Mouse (Mus musculus): ENCODE measurements around the gene Agbl4. TPM values are rescaled to one million over a fixed set of nuclear protein-coding genes. Genes with fewer than 3 reads are reported as not detected.

The Agbl4 gene
- polyA plus RNA-seq, 1 experiment from 2014 or later = 0.19 TPM

DNA sequence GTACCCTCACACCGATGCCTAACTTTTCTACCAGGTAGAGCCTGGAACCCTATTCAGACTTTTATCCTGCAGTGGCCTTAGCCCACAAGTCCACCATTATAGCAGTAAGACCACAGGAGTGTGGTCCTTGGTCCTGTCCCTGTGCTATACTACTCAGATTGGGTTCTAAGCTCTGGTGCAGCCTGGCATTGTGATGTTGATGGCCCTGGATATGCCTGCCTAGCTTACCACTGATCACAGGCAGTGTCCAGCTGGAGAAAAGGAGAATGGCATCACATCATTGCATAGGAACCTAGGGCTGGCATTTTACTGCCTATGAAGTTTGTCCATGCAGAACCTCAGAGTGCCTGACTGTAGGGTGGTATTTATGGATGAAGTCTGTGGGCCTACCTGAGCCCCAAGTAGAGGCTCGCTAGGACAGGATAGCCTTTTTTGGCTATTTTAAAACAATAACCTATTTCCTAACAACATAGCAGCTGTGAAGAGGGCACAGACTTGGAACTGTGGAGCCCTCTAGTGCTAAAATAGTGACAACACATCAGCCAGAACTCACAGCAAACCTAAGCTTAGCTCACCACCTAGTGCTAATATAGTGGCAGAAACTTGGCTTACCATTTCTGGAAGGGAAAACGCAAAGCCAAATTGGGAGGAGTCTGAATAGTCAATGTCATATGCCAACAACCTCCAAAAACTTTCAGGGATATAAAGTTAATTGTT is 911.3 kb downstream of the Agbl4 start:
- Histone ChIP-seq H3K9me3 (ENCODE audit: control insufficient read depth, low read depth, low read length) (no peaks in the 10 kb centered on the region; the same call in 1 of the 2 replicates), H3K4me2 (replicated peaks; ENCODE audit: low read depth, low read length) (no peak overlapping the region), H3K4me1 (ENCODE audit: control insufficient read depth, insufficient read depth, low read length) (no peaks in the 10 kb centered on the region), H3K36me3 (ENCODE audit: control insufficient read depth, insufficient read depth, low read length) (no peaks in the 10 kb centered on the region), H3K27me3 (ENCODE audit: control insufficient read depth, insufficient read depth, low read length) (no peaks in the 10 kb centered on the region), H3K9ac (replicated peaks; ENCODE audit: low read depth, low read length) (no peak overlapping the region), H3K27ac (ENCODE audit: low read length) (no peak overlapping the region), H3K4me3 (ENCODE audit: low read depth, low read length) (no peak overlapping the region)
- 66% methylated on average over 3 of the region's 3 CpGs for WGBS
- no peak for ATAC-seq (ENCODE audit: insufficient number of reproducible peaks, insufficient read depth, low FRiP score, low read depth)

DNA sequence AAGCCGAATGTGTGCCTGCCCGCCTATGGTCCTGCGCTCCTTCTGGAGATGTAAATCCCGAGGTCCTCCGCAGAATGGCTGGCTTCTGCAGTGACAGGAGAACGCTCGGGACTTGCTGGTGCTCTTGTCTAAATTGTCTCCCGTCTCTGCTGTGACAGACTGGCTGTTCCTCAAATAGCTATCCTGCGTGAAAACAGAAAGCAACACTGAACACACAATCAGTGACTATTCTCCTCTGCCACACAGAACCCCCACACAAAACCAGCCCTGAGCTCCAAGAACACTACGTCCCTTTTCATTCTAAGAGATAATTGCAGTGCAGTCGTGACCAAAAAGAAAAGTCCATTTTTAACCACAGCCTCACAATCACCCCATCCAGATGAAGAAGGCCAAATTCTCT is 929.6 kb downstream of the Agbl4 start:
- H3K27me3 ChIP-seq (ENCODE audit: control insufficient read depth, insufficient read depth, low read length) = no peaks in the 10 kb centered on the region
- H3K9ac ChIP-seq (replicated peaks; ENCODE audit: low read depth, low read length) = no peak overlapping the region
- H3K4me2 ChIP-seq (replicated peaks; ENCODE audit: low read depth, low read length) = no peak overlapping the region
- no peaks in the 10 kb centered on the region for H3K4me1 ChIP-seq (ENCODE audit: control insufficient read depth, insufficient read depth, low read length)
- WGBS = 86% methylated on average over 11 of the region's 11 CpGs
- no peaks in the 10 kb centered on the region for H3K9me3 ChIP-seq (ENCODE audit: control insufficient read depth, low read depth, low read length)
- no peak overlapping the region for H3K27ac ChIP-seq (ENCODE audit: low read length)
- H3K4me3 ChIP-seq (ENCODE audit: low read depth, low read length) = no peak overlapping the region
- ATAC-seq (ENCODE audit: insufficient number of reproducible peaks, insufficient read depth, low FRiP score, low read depth) = no peak
- H3K36me3 ChIP-seq (ENCODE audit: control insufficient read depth, insufficient read depth, low read length) = no peaks in the 10 kb centered on the region

DNA sequence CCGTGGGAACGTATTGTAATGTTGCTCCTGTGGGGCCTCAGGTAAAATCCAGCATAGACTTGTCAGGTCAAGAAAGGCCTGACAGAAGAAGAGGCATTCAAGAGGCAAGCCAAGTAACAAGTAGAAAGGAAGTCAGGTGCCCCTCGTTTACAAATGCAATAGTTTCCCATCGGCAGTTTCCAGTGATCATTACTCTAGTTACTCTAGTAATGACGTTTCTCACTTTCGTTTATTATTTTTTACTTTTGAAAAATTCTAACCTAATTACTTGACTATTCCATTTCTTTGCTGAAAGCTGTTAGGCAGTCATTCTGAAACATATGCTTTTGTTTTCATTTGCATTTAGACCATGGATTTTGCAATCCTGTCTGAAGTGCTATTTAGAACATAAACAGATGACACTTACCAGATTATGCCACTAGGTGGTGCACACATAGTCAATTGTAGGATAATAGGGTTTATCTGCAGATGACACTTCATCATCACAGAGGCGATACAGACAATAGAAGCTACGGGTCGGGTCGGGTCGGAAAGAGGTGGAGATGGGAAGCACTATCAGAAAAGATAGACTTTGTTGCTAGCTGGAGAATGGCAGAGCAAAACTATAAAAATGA is 930.4 kb downstream of the Agbl4 start:
- WGBS = 57% methylated on average over 11 of the region's 11 CpGs
- no peaks in the 10 kb centered on the region for H3K4me1 ChIP-seq (ENCODE audit: control insufficient read depth, insufficient read depth, low read length)
- no peaks in the 10 kb centered on the region for H3K36me3 ChIP-seq (ENCODE audit: control insufficient read depth, insufficient read depth, low read length)
- no peaks in the 10 kb centered on the region for H3K9me3 ChIP-seq (ENCODE audit: control insufficient read depth, low read depth, low read length)
- H3K4me3 ChIP-seq (ENCODE audit: low read depth, low read length) = no peak overlapping the region
- no peak for ATAC-seq (ENCODE audit: insufficient number of reproducible peaks, insufficient read depth, low FRiP score, low read depth)
- no peak overlapping the region for H3K27ac ChIP-seq (ENCODE audit: low read length)
- no peak overlapping the region for H3K4me2 ChIP-seq (replicated peaks; ENCODE audit: low read depth, low read length)
- H3K27me3 ChIP-seq (ENCODE audit: control insufficient read depth, insufficient read depth, low read length) = no peaks in the 10 kb centered on the region
- H3K9ac ChIP-seq (replicated peaks; ENCODE audit: low read depth, low read length) = no peak overlapping the region

GRCm38 (mm10) chr4:111329501-111329900 is 932.0 kb downstream of the Agbl4 start:
- ATAC-seq (ENCODE audit: insufficient number of reproducible peaks, insufficient read depth, low FRiP score, low read depth) = no peak
- H3K4me3 ChIP-seq (ENCODE audit: low read depth, low read length) = no peak overlapping the region
- no peak overlapping the region for H3K27ac ChIP-seq (ENCODE audit: low read length)
- H3K9me3 ChIP-seq (ENCODE audit: control insufficient read depth, low read depth, low read length) = no peaks in the 10 kb centered on the region
- no peak overlapping the region for H3K4me2 ChIP-seq (replicated peaks; ENCODE audit: low read depth, low read length)
- WGBS = 79% methylated on average over 4 of the region's 4 CpGs
- H3K4me1 ChIP-seq (ENCODE audit: control insufficient read depth, insufficient read depth, low read length) = no peaks in the 10 kb centered on the region
- no peak overlapping the region for H3K9ac ChIP-seq (replicated peaks; ENCODE audit: low read depth, low read length)
- H3K36me3 ChIP-seq (ENCODE audit: control insufficient read depth, insufficient read depth, low read length) = no peaks in the 10 kb centered on the region
- no peaks in the 10 kb centered on the region for H3K27me3 ChIP-seq (ENCODE audit: control insufficient read depth, insufficient read depth, low read length)

GRCm38 (mm10) chr4:111332864-111333263 is 935.4 kb downstream of the Agbl4 start:
- no peak overlapping the region for H3K9ac ChIP-seq (replicated peaks; ENCODE audit: low read depth, low read length)
- ATAC-seq (ENCODE audit: insufficient number of reproducible peaks, insufficient read depth, low FRiP score, low read depth) = no peak
- WGBS = 65% methylated on average over 4 of the region's 4 CpGs
- no peaks in the 10 kb centered on the region for H3K4me1 ChIP-seq (ENCODE audit: control insufficient read depth, insufficient read depth, low read length)
- no peak overlapping the region for H3K27ac ChIP-seq (ENCODE audit: low read length)
- no peak overlapping the region for H3K4me3 ChIP-seq (ENCODE audit: low read depth, low read length)
- H3K9me3 ChIP-seq (ENCODE audit: control insufficient read depth, low read depth, low read length) = no peaks in the 10 kb centered on the region
- no peaks in the 10 kb centered on the region for H3K27me3 ChIP-seq (ENCODE audit: control insufficient read depth, insufficient read depth, low read length)
- H3K36me3 ChIP-seq (ENCODE audit: control insufficient read depth, insufficient read depth, low read length) = no peaks in the 10 kb centered on the region
- H3K4me2 ChIP-seq (replicated peaks; ENCODE audit: low read depth, low read length) = no peak overlapping the region

- Histone ChIP-seq H3K36me3 (ENCODE audit: control insufficient read depth, insufficient read depth, low read length) (no peaks in the 10 kb centered on the region), H3K4me1 (ENCODE audit: control insufficient read depth, insufficient read depth, low read length) (no peaks in the 10 kb centered on the region), H3K9me3 (ENCODE audit: control insufficient read depth, low read depth, low read length) (no peaks in the 10 kb centered on the region), H3K4me2 (replicated peaks; ENCODE audit: low read depth, low read length) (no peak overlapping the region), H3K9ac (replicated peaks; ENCODE audit: low read depth, low read length) (no peak overlapping the region), H3K27ac (ENCODE audit: low read length) (no peak overlapping the region), H3K4me3 (ENCODE audit: low read depth, low read length) (no peak overlapping the region), H3K27me3 (ENCODE audit: control insufficient read depth, insufficient read depth, low read length) (no peaks in the 10 kb centered on the region)
- ATAC-seq (ENCODE audit: insufficient number of reproducible peaks, insufficient read depth, low FRiP score, low read depth) = no peak
- 71% methylated on average over 4 of the region's 4 CpGs for WGBS
Measured at GRCm38 (mm10) chr4:111349965-111350364, 952.5 kb downstream of the Agbl4 start.

- no peak overlapping the region for H3K4me3 ChIP-seq (ENCODE audit: low read depth, low read length)
- no peak for ATAC-seq (ENCODE audit: insufficient number of reproducible peaks, insufficient read depth, low FRiP score, low read depth)
- no peaks in the 10 kb centered on the region for H3K4me1 ChIP-seq (ENCODE audit: control insufficient read depth, insufficient read depth, low read length)
- H3K9ac ChIP-seq (replicated peaks; ENCODE audit: low read depth, low read length) = no peak overlapping the region
- WGBS = 56% methylated on average over 6 of the region's 6 CpGs
- H3K9me3 ChIP-seq (ENCODE audit: control insufficient read depth, low read depth, low read length) = no peaks in the 10 kb centered on the region
- H3K27ac ChIP-seq (ENCODE audit: low read length) = no peak overlapping the region
- no peaks in the 10 kb centered on the region for H3K27me3 ChIP-seq (ENCODE audit: control insufficient read depth, insufficient read depth, low read length)
- no peak overlapping the region for H3K4me2 ChIP-seq (replicated peaks; ENCODE audit: low read depth, low read length)
- no peaks in the 10 kb centered on the region for H3K36me3 ChIP-seq (ENCODE audit: control insufficient read depth, insufficient read depth, low read length)
Measured at GRCm38 (mm10) chr4:111350615-111351525, 953.4 kb downstream of the Agbl4 start.

DNA sequence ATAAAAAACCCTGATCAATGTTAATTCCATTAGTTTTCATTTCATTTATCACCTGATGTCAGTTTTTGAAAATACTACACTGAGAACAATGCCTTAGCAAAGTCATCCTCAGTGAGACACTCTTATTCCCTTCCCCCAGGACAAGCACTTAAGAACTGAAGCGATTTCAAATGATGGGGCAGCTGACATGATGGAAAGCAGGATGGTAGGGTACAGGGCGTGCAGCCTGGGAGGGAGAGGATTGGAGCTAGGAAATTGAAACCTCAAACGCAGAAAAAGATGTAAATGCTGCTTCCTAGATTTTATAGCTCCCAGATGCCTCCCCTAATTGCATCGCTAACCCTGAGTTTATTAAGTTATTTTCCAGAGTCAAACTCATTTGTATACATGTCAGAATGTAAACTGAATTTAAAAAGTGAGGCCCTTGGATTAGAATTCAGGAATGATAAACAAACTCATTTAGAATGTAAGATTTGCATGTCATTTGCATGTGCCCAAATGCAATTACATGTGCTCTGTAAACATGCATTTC is 959.2 kb downstream of the Agbl4 start:
- no peak overlapping the region for H3K9ac ChIP-seq (replicated peaks; ENCODE audit: low read depth, low read length)
- H3K9me3 ChIP-seq (ENCODE audit: control insufficient read depth, low read depth, low read length) = no peaks in the 10 kb centered on the region
- no peaks in the 10 kb centered on the region for H3K4me1 ChIP-seq (ENCODE audit: control insufficient read depth, insufficient read depth, low read length)
- H3K36me3 ChIP-seq (ENCODE audit: control insufficient read depth, insufficient read depth, low read length) = no peaks in the 10 kb centered on the region
- 44% methylated on average over 4 of the region's 4 CpGs for WGBS
- ATAC-seq (ENCODE audit: insufficient number of reproducible peaks, insufficient read depth, low FRiP score, low read depth) = no peak
- H3K4me3 ChIP-seq (ENCODE audit: low read depth, low read length) = no peak overlapping the region
- H3K4me2 ChIP-seq (replicated peaks; ENCODE audit: low read depth, low read length) = no peak overlapping the region
- H3K27me3 ChIP-seq (ENCODE audit: control insufficient read depth, insufficient read depth, low read length) = no peaks in the 10 kb centered on the region
- no peak overlapping the region for H3K27ac ChIP-seq (ENCODE audit: low read length)
